Mouse (Mus musculus) macrophage (primary cell): Measurements from ENCODE around the gene Myh6. TPM values are rescaled to one million over a fixed set of nuclear protein-coding genes. Genes with fewer than 3 reads are reported as not detected.
"Not testable (repeated sequence)": the region's sequence is repeated elsewhere in the genome, so short reads cannot be mapped to it uniquely, and the experiment has no call there.

Source experiments
- H3K27ac ChIP-seq: fragments of 350-480 bp; formaldehyde crosslinking; 2 replicates; pipeline ENCODE4 v1.9.0; 2021
- H3K36me3 ChIP-seq: fragments of 350-480 bp; formaldehyde crosslinking; 2 replicates; pipeline ENCODE4 v1.9.0; 2021; ENCODE audit errors: inconsistent target
- H3K4me3 ChIP-seq: fragments of 350-480 bp; formaldehyde crosslinking; 2 replicates; pipeline ENCODE4 v1.9.0; 2021; ENCODE audit errors: inconsistent target
- H3K79me2 ChIP-seq: fragments of 350-480 bp; formaldehyde crosslinking; 2 replicates; pipeline ENCODE4 v1.9.0; 2021; ENCODE audit errors: inconsistent target
- WGBS: methylation state at CpG from one replicate; pipeline ENCODE4 v1.1.7; 2026; ENCODE audit warnings: inconsistent platforms; ENCODE audit not compliant: missing documents; 5-methylcytosine and 5-hydroxymethylcytosine counted together
- polyA plus RNA-seq: library from polyadenylated mRNA; stranded (reverse); fragments of 250-400 nt; gene quantifications from 3 replicates; pipeline ENCODE4 v1.2.4, GENCODE M21; 2018; ENCODE audit warnings: inconsistent platforms

Gene Myh6
- polyA plus RNA-seq, 1 experiment from 2014 or later, result not detected

DNA sequence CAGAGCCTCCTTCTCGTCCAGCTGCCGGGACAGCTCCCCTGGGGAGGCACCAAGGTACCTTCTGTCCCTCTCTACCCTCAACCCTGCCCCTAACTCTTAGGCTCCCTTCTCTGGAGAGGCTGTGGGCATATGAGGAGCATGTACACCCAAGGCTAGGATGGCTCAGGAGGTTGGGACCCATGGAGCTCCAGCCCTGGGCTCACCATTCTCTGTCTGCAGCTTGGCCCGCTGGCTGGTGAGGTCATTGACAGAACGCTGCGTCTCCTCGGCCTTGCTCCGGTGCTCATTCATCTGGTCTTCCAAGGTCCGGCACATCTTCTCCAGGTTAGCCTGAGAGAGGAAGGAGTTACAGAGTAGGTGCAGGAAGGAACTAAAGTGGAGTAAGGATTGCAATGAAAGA, 11.9 kb upstream of the Myh6 start:
- Histone ChIP-seq H3K27ac (no peak overlapping the region), H3K4me3 (no peak overlapping the region), H3K36me3 (no peaks in the 10 kb centered on the region), H3K79me2 (no peaks in the 10 kb centered on the region)
- WGBS, result 95% methylated on average over 8 of the region's 8 CpGs

GRCm38 (mm10) chr14:54976633-54977032, 9.9 kb upstream of the Myh6 start, which contains the start of gene Gm17428:
Gene Gm17428 (plus strand): TSS chr14:54976933.
- no peak within 1 kb of the TSS for H3K4me3 ChIP-seq
- H3K36me3 ChIP-seq, result no peaks in the 10 kb centered on the region
- 87% methylated on average over 1 of the region's 1 CpGs for WGBS
- H3K27ac ChIP-seq, result no peak within 1 kb of the TSS
- no peaks in the 10 kb centered on the region for H3K79me2 ChIP-seq

- Histone ChIP-seq H3K79me2 (no peaks in the 10 kb centered on the region), H3K36me3 (no peaks in the 10 kb centered on the region), H3K27ac (no peak overlapping the region), H3K4me3 (no peak overlapping the region)
- WGBS, result 80% methylated on average over 6 of the region's 6 CpGs
Observed at GRCm38 (mm10) chr14:54974068-54974791, 7.5 kb upstream of the Myh6 start.

- H3K27ac ChIP-seq, H3K36me3 ChIP-seq, H3K79me2 ChIP-seq, H3K4me3 ChIP-seq: not testable (repeated sequence)
- 85% methylated on average over 5 of the region's 11 CpGs for WGBS
Observed at GRCm38 (mm10) chr14:54972786-54973185, 6.1 kb upstream of the Myh6 start.

GRCm38 (mm10) chr14:54968344-54968743, 1.6 kb upstream of the Myh6 start:
- Histone ChIP-seq H3K4me3 (no peak overlapping the region), H3K79me2 (no peaks in the 10 kb centered on the region), H3K36me3 (no peaks in the 10 kb centered on the region), H3K27ac (no peak overlapping the region)

DNA sequence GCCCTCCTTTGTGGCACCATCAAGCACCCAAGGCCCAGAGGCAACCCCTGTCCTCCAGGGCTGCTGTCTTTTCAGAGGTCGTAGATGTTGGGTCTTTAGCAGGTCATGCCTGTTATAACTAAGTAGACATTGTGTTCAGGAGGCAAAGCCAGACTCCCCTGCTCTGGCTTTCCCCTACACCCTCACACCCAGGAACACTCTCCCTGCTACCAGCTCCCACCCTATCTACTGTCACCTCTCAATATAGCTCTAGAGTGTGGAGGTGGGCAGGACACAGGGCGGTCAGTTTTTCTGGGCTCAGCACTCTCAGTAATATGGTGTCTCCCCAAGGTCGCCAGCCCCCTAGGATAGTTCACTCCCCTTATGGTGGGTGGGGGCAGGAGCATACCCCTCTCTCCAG, 1.1 kb upstream of the Myh6 start:
- Histone ChIP-seq H3K36me3 (no peaks in the 10 kb centered on the region), H3K4me3 (no peak overlapping the region), H3K27ac (no peak overlapping the region), H3K79me2 (no peaks in the 10 kb centered on the region)
- WGBS, result 85% methylated on average over 3 of the region's 3 CpGs

DNA sequence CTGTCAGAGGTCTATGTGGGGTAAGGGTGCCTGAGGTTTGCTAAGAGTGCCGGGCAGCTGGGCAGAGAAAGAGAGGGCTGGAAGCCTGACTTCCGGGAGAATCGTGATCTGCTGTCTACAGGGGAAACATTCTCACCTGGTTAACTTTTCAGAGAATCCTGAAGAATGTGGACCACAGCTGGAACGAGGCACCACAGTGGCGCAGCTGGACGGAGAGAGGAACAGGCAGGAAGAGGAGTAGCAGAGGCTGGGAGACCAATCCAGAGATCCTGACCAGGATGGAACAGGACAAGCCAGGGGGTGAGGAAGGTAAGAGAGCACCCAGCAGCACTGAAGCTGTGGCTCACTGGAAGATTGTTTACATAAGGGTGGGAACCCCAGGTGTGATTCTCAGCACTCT, 1.1 kb downstream of the Myh6 start:
- no peak overlapping the region for H3K27ac ChIP-seq
- H3K4me3 ChIP-seq, result no peak overlapping the region
- H3K79me2 ChIP-seq, result no peaks in the 10 kb centered on the region
- WGBS, result 73% methylated on average over 6 of the region's 6 CpGs
- no peaks in the 10 kb centered on the region for H3K36me3 ChIP-seq

DNA sequence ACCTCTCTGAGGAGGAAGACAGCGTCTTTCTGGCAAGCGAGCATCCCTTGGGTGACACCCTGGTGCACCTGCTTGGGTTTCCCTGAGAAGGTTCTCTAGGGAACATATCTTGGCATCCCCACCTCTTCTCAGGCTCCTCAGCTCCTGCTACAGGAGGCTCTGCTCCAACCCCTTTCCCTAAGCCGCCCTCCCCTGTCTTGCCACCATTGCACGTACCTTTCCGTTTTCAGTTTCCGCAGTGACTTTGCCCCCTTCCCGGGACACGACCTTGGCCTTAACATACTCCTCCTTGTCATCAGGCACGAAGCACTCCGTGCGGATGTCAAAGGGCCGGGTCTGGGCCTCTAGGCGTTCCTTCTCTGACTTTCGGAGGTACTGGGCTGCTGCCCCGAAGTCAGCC, 1.7 kb downstream of the Myh6 start:
- no peaks in the 10 kb centered on the region for H3K79me2 ChIP-seq
- H3K36me3 ChIP-seq, result no peaks in the 10 kb centered on the region
- 89% methylated on average over 15 of the region's 15 CpGs for WGBS
- H3K27ac ChIP-seq, result no peak overlapping the region
- no peak overlapping the region for H3K4me3 ChIP-seq

GRCm38 (mm10) chr14:54963727-54964126, 3.0 kb downstream of the Myh6 start:
- no peaks in the 10 kb centered on the region for H3K79me2 ChIP-seq
- WGBS, result 91% methylated on average over 11 of the region's 11 CpGs
- H3K27ac ChIP-seq, result no peak overlapping the region
- H3K4me3 ChIP-seq, result no peak overlapping the region
- H3K36me3 ChIP-seq, result no peaks in the 10 kb centered on the region

DNA sequence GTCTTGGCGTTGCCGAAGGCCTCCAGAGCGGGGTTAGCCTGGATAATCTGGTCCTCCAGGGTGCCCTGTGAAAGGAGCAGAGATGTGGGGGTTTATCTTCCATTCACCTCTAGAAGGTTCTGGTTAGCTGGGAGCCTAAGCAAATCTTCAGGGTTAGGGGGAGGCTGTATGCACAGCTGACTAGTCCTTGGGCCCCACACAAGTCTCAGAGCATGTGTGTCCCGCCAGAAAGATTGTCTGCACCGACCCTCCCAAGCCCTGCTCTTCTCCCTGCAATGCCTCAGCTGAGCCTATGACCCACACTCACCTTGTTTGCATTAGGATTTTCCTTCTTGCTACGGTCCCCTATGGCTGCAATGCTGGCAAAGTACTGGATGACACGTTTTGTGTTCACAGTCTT, 4.0 kb downstream of the Myh6 start:
- WGBS, result 95% methylated on average over 7 of the region's 7 CpGs
- Histone ChIP-seq H3K4me3 (no peak overlapping the region), H3K79me2 (no peaks in the 10 kb centered on the region), H3K27ac (no peak overlapping the region), H3K36me3 (no peaks in the 10 kb centered on the region)

DNA sequence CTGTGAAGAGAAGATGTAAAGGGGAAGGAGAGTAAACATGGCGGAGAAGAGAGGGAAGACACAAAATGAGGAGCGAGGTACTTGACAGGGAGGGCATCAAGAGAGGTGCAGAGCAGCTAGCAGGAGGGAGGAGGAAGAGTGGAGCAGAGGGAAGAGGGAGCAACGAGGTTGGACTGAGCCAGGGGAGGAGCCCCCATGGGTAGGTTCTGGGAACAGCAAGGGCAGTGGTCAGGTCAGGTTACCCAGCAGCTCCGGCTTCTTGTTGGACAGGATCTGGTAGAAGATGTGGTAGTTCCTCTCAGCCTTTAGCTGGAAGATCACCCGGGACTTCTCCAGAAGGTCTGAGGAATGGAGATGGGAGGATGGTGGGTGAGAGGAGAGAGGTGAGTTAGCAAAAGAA, 5.2 kb downstream of the Myh6 start:
- Histone ChIP-seq H3K79me2 (no peaks in the 10 kb centered on the region), H3K4me3 (no peak overlapping the region), H3K27ac (no peak overlapping the region), H3K36me3 (no peaks in the 10 kb centered on the region)
- WGBS, result 88% methylated on average over 5 of the region's 5 CpGs

DNA sequence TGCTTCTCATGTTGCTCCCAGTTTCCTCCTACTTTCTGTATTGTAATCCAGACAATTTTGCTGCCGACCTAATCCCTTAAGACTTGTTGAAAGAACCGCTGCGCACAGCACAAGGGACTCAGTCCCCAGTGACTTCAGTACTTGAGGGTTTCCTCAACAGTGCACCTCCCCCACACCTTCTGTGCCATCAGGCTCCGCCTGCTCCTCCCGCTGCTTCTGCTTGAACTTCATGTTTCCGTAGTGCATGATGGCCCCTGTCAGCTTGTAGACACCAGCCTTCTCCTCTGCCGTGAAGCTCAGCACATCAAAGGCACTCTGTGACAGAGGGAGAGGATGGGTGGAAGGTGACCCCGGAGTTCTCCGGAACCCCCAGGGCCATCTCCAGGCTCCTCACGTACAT, 6.0 kb downstream of the Myh6 start:
- WGBS, result 46% methylated on average over 10 of the region's 10 CpGs

GRCm38 (mm10) chr14:54959853-54960613, 6.7 kb downstream of the Myh6 start:
- H3K36me3 ChIP-seq, H3K79me2 ChIP-seq, H3K27ac ChIP-seq, H3K4me3 ChIP-seq: not testable (repeated sequence)
- 90% methylated on average over 11 of the region's 12 CpGs for WGBS

More for the DNA sequence above, 6.0 kb downstream of the Myh6 start:
- H3K36me3 ChIP-seq, result no peaks in the 10 kb centered on the region
- no peak overlapping the region for H3K4me3 ChIP-seq
- H3K27ac ChIP-seq, result no peak overlapping the region
- no peaks in the 10 kb centered on the region for H3K79me2 ChIP-seq

GRCm38 (mm10) chr14:54959197-54959596, 7.5 kb downstream of the Myh6 start:
- WGBS, result 86% methylated on average over 3 of the region's 3 CpGs
- no peak overlapping the region for H3K27ac ChIP-seq
- H3K4me3 ChIP-seq, result no peak overlapping the region
- H3K79me2 ChIP-seq, result no peaks in the 10 kb centered on the region
- no peaks in the 10 kb centered on the region for H3K36me3 ChIP-seq

- H3K36me3 ChIP-seq, result no peaks in the 10 kb centered on the region
- WGBS, result 81% methylated on average over 4 of the region's 4 CpGs
- H3K79me2 ChIP-seq, result no peaks in the 10 kb centered on the region
- no peak overlapping the region for H3K27ac ChIP-seq
- H3K4me3 ChIP-seq, result no peak overlapping the region
Observed at GRCm38 (mm10) chr14:54958503-54958902, 8.2 kb downstream of the Myh6 start.
